Mouse (Mus musculus) olfactory bulb, adult 2 months (tissue): ENCODE measurements around the gene Tet1.

Experiments used
- CTCF ChIP-seq: fragments of 200-500 bp; IDR thresholded peaks from 2 replicates; pipeline ENCODE4 v1.5.1; 2012; ENCODE audit warnings: low read depth, mild to moderate bottlenecking, low read length, moderate library complexity; ENCODE audit not compliant: insufficient read depth
- POLR2A ChIP-seq: fragments of 200-500 bp; IDR thresholded peaks from 2 replicates; pipeline ENCODE4 v1.6.1; 2012; ENCODE audit warnings: mild to moderate bottlenecking, low read depth, low read length, moderate library complexity; ENCODE audit not compliant: insufficient read depth

GRCm38 (mm10) chr10:62920766-62921156 is 12.0 kb upstream of the Tet1 start:
- TF ChIP-seq CTCF (no peak), POLR2A (no peak)
